Mouse (Mus musculus): Measurements from ENCODE around the gene Gins2. TPM values are rescaled to one million over a fixed set of nuclear protein-coding genes. Genes with fewer than 3 reads are reported as not detected.

The Gins2 gene
- total RNA-seq, 2 experiments from 2014 or later, result 42.0 to 43.2 TPM

GRCm38 (mm10) chr8:120563851-120564837, 25.0 kb downstream of the Gins2 start:
- peak; percentile 95 for DNase-seq

GRCm38 (mm10) chr8:120563348-120563724, 25.8 kb downstream of the Gins2 start:
- no peak for DNase-seq

- DNase-seq, result no peak
Observed at GRCm38 (mm10) chr8:120562680-120563347, 26.3 kb downstream of the Gins2 start.

GRCm38 (mm10) chr8:120561539-120562435, 27.3 kb downstream of the Gins2 start:
- DNase-seq, result peak; percentile 73

- no peak for DNase-seq
Observed at GRCm38 (mm10) chr8:120560535-120560934, 28.6 kb downstream of the Gins2 start.

GRCm38 (mm10) chr8:120559654-120560053, 29.4 kb downstream of the Gins2 start:
- no peak for DNase-seq

- no peak for DNase-seq
Observed at GRCm38 (mm10) chr8:120558162-120558561, 30.9 kb downstream of the Gins2 start.

GRCm38 (mm10) chr8:120557170-120557965, 31.7 kb downstream of the Gins2 start:
- DNase-seq, result no peak

GRCm38 (mm10) chr8:120556198-120556892, 32.8 kb downstream of the Gins2 start:
- peak; percentile 50 for DNase-seq

- no peak for DNase-seq
Observed at GRCm38 (mm10) chr8:120554466-120555039, 34.6 kb downstream of the Gins2 start.

- no peak for DNase-seq
Observed at GRCm38 (mm10) chr8:120553441-120554123, 35.5 kb downstream of the Gins2 start.

GRCm38 (mm10) chr8:120552509-120552908, 36.6 kb downstream of the Gins2 start:
- no peak for DNase-seq

- no peak for DNase-seq
Observed at GRCm38 (mm10) chr8:120551677-120551980, 37.5 kb downstream of the Gins2 start.

- no peak for DNase-seq
Observed at GRCm38 (mm10) chr8:120550937-120551676, 38.0 kb downstream of the Gins2 start.

GRCm38 (mm10) chr8:120550430-120550829, 38.7 kb downstream of the Gins2 start:
- no peak for DNase-seq

- no peak for DNase-seq
Observed at GRCm38 (mm10) chr8:120549922-120550321, 39.2 kb downstream of the Gins2 start.

GRCm38 (mm10) chr8:120549321-120549921, 39.7 kb downstream of the Gins2 start:
- no peak for DNase-seq

- DNase-seq, result no peak
Observed at GRCm38 (mm10) chr8:120548313-120548761, 40.8 kb downstream of the Gins2 start.

GRCm38 (mm10) chr8:120547562-120547961, 41.5 kb downstream of the Gins2 start:
- DNase-seq, result no peak

Measured in heart, postnatal 4 days (tissue).